Mouse (Mus musculus) left cerebral cortex, postnatal 4 days (tissue): Measurements from ENCODE around the gene Tatdn3. TPM values are rescaled to one million over a fixed set of nuclear protein-coding genes. Genes with fewer than 3 reads are reported as not detected.
A peak's percentile ranks its signal among the peaks of the same experiment; 100 is the strongest.
"Not testable (repeated sequence)": the region's sequence is repeated elsewhere in the genome, so short reads cannot be mapped to it uniquely, and the experiment has no call there.

Experiments used
- DNase-seq: peaks from one replicate; pipeline ENCODE4 v3.0.0-alpha.2; 2022
- intact Hi-C: fragments of 180-260 bp; cut with DNase I; formaldehyde crosslinking; loops from one replicate; pipeline ENCODE4 v1.15.1; 2025
- total RNA-seq, 2 experiments: library from RNA; stranded (reverse); gene quantifications; 2 replicates each; pipeline ENCODE4 v1.2.3; 2021

Tatdn3 gene
- total RNA-seq, 2 experiments from 2014 or later: 15.2 to 17.1 TPM

GRCm38 (mm10) chr1:191042106-191042505 is 20.6 kb downstream of the Tatdn3 start:
- no peak for DNase-seq
- intact Hi-C loops: no loop called here

- DNase-seq: no peak
- intact Hi-C loops: no loop called here
Measured at GRCm38 (mm10) chr1:191041352-191041751, 21.4 kb downstream of the Tatdn3 start.

- DNase-seq: no peak
- intact Hi-C loops: no loop called here
Measured at GRCm38 (mm10) chr1:191037999-191038398, 24.7 kb downstream of the Tatdn3 start.

GRCm38 (mm10) chr1:191036554-191037334 is 26.0 kb downstream of the Tatdn3 start, which contains the start of gene Spata45:
TSS of gene Spata45 (plus strand) at chr1:191036639.
- intact Hi-C loops: no loop called here
- DNase-seq: no peak

GRCm38 (mm10) chr1:191035649-191036048 is 27.1 kb downstream of the Tatdn3 start:
- peak; percentile 26 for DNase-seq
- intact Hi-C loops: no loop called here

- intact Hi-C loops, DNase-seq: not testable (repeated sequence)
Measured at GRCm38 (mm10) chr1:191030922-191031425, 31.8 kb downstream of the Tatdn3 start.

- no peak for DNase-seq
- intact Hi-C loops: no loop called here
Measured at GRCm38 (mm10) chr1:191030182-191030581, 32.5 kb downstream of the Tatdn3 start.

GRCm38 (mm10) chr1:191026021-191026713 is 36.6 kb downstream of the Tatdn3 start, which contains the start of gene Flvcr1:
TSS of gene Flvcr1 (minus strand) at chr1:191026158.
- intact Hi-C loops: no loop called here
- peak; percentile 99 for DNase-seq

- intact Hi-C loops: no loop called here
- DNase-seq: peak; percentile 11
Measured at GRCm38 (mm10) chr1:191025016-191026012, 37.4 kb downstream of the Tatdn3 start.

- DNase-seq, intact Hi-C loops: not testable (repeated sequence)
Measured at GRCm38 (mm10) chr1:191023806-191024205, 38.9 kb downstream of the Tatdn3 start.

- no peak for DNase-seq
- intact Hi-C loops: no loop called here
Measured at GRCm38 (mm10) chr1:191023140-191023539, 39.6 kb downstream of the Tatdn3 start.

- DNase-seq: no peak
- intact Hi-C loops: no loop called here
Measured at GRCm38 (mm10) chr1:191021016-191021415, 41.7 kb downstream of the Tatdn3 start.

- intact Hi-C loops: no loop called here
- no peak for DNase-seq
Measured at GRCm38 (mm10) chr1:191020217-191020924, 42.4 kb downstream of the Tatdn3 start.

- intact Hi-C loops: no loop called here
- no peak for DNase-seq
Measured at GRCm38 (mm10) chr1:191019803-191020202, 42.9 kb downstream of the Tatdn3 start.

GRCm38 (mm10) chr1:191014271-191014670 is 48.5 kb downstream of the Tatdn3 start:
- intact Hi-C loops: no loop called here
- DNase-seq: no peak

GRCm38 (mm10) chr1:191008707-191009106 is 54.0 kb downstream of the Tatdn3 start:
- intact Hi-C loops: no loop called here
- no peak for DNase-seq

- intact Hi-C loops: no loop called here
- DNase-seq: no peak
Measured at GRCm38 (mm10) chr1:191002201-191002600, 60.5 kb downstream of the Tatdn3 start.

GRCm38 (mm10) chr1:191000686-191001085 is 62.0 kb downstream of the Tatdn3 start:
- peak; percentile 66 for DNase-seq
- intact Hi-C loops: no loop called here

GRCm38 (mm10) chr1:190998027-190998426 is 64.7 kb downstream of the Tatdn3 start:
- intact Hi-C loops: no loop called here
- DNase-seq: no peak
